Mouse (Mus musculus) thymus, postnatal 14 days (tissue): ENCODE results near the gene Romo1.
"Not testable (repeated sequence)": the region's sequence is repeated elsewhere in the genome, so short reads cannot be mapped to it uniquely, and the experiment has no call there.

Source experiments
- DNase-seq: peaks from one replicate; pipeline ENCODE4 v3.0.0; 2021

Gene Romo1

DNA sequence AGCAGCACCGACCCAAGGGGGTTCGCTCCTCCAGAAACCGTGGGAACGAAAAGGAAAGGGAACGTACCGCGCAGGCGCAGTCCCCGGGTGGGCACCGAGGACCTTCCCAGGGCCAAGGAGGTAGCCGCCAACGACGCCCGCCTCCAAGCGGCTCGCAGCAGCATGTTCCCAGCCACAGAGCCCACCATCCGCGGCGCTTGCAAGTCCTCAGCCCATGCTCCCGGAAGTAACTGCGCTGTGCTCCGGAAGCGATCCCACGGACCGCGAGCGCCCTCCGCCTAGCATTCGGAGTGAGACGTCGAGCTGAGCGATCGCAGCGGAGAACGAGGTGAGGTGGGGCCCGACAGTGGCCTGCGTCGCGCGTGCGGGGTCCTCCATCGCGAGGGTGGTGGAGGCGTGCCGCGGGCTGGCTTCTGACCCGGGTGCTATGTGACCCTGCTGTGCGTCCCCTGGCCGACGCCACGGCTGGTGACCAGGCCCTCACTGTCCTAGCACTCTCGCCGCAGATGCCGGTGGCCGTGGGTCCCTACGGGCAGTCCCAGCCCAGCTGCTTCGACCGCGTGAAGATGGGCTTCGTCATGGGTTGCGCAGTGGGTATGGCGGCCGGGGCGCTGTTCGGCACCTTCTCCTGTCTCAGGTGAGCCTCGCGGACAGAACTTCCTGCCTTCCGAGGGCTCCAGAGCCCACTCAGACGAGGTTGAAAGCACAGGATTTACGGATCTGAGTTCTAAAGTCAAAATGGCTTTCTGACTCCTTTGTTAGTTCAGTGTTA lies at the start of gene Romo1, which contains the start of gene Nfs1:
Romo1 (plus strand) TSS at position 87 of the 772 bp plus-strand sequence.
Nfs1 (minus strand) TSS at position 234 of the 772 bp plus-strand sequence.
- DNase-seq, result peak; percentile 96

DNA sequence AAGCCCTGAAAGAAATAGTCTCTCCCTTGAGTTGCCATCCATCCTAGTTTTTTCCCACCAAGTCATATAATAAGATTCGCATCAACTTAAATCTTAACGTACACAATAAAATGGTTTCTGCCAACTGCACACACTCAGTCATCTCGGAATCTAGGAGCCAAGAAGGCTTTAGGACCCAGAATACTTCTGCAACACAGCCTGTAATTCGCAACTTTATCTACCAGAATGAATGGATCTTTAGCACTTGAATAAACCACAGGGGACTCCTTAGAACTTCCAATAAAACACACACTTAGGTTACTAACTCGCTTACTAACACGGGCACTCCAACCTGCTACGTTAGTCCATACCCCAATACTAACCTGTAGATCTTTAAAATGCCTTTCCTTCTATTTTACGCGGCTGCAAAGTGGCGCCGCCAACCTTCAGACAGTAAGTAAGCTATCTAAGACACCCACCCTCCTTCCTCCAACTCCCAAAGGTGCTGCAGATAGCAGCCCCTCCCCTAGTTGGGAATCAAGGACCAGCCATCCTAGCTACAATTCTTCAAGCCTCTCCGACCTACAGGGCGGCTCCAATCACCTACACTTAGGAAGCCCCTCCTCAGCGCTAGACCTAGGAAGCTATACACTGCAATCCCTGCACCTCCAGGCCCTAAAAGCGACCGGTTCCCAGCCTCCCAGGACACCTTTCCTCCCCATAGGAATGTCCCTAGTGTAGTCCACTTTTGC lies 33.0 kb upstream of the Romo1 start:
- peak; percentile 27 for DNase-seq

DNA sequence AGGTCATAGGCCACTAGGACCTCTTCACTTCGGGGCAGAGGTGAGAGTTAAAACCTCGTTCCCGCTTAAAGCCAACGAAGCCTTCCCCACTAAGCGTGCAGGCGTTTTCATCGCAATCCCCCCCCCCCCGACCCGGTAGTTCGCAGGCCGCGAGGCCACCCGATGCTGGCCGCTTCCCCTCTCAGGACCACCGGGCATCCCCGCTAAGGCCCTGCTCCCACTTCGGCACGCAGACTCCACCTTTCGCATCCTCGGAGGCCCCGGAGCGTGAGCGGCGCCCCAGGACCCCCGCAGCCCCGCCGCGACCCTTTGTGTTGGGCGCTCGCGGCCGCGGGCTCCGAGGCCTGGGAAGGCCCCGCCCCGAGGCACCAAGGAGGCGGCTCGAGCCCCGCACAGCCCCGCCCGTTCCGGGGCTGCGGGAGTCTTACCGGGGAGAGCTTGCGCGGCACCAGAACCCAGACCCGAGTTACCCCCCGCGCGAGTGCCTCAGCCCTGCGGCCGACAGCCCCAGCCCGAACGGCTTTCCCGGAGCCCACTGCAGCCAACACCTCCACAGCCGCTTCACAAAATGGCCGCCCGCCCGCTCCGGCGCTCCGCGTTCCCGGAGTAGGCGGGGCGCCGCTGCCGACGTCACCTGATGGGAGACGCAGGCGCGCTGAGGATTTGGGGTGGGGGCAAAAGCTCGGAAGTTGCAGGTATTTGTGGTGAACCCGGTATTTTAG lies 32.3 kb upstream of the Romo1 start, which contains the start of the genes Cpne1 and Rbm12:
Cpne1 (minus strand) TSS at position 608 of the 722 bp plus-strand sequence.
Rbm12 (minus strand) TSS at position 621 of the 722 bp plus-strand sequence.
- peak; percentile 97 for DNase-seq

DNA sequence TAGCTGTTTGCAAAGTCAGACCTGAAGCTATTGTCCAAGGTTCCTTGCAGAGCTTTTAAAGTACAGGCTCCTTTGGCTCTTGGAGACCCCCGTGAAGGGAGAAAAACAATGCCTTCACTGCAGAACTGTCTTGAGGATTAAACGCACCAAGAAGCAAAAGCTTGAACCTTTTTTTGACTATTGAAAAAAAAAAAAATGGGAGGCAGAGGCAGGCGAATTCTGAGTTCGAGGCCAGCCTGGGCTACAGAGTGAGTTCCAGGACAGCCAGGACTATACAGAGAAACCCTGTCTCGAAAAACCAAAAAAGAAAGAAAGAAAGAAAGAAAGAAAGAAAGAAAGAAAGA lies 31.8 kb upstream of the Romo1 start:
- DNase-seq, result not testable (repeated sequence)

GRCm38 (mm10) chr2:156119566-156119965 lies 24.3 kb upstream of the Romo1 start:
- DNase-seq, result no peak

DNA sequence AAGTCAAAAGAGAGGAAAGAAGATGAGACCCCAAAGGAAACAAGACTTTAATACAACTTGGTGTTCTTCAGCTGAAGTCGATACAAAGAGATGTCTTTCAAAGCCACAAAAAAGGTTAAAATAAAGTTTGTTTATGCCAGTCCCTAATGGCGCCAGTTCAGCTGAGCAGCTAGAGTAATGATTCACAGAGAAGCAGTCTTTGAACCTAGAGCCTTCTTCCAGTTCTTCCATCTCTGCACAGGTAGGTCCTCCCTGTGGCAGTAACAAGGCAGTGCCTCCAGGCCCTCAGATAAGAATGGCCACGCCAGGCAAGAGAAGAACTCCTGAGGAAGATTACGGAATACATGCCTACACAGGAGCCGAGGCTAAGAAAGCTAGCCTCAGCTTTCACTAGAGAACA lies 20.1 kb upstream of the Romo1 start:
- DNase-seq, result no peak

DNA sequence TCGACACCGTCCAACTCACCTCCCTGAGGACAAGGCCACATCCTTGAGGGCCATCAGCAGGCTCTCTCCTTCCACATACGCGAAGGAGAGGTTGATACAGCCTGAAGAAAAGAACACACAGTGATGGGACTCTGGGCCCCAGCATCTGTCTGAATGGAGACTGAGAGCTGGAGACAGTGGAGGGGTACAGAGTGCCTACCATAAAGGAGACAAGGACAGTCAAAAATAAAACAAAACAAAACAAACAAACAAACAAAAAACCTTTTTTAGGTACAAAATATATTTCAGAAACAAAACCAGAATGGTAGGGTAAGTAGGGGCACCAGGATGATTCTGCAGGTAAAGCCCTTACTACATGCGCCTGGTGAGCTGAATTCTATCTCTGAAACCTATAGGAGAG lies 16.8 kb upstream of the Romo1 start, which contains the start of gene Gm28036:
Gm28036 (minus strand) TSS at position 101 of the 400 bp plus-strand sequence.
- DNase-seq, result no peak

DNA sequence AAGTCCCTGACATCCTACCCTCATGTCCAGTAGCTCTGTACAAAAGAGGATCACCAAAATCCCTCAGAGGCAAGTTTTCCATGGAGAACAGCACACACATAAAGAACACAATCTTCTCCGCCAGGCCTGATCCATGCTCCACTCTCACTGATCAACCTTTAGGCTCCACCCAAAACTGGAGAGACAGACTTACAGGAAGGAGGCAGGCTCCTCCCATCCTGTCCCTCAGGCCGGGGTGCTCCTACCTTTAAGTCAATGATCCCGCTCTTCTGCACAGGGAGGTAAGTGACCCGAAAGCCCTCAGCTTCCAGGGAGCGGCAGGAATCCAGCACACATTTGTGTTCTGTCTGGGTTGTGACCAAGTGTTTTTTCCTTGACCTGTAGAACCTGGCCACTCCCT lies 9.7 kb upstream of the Romo1 start:
- no peak for DNase-seq

DNA sequence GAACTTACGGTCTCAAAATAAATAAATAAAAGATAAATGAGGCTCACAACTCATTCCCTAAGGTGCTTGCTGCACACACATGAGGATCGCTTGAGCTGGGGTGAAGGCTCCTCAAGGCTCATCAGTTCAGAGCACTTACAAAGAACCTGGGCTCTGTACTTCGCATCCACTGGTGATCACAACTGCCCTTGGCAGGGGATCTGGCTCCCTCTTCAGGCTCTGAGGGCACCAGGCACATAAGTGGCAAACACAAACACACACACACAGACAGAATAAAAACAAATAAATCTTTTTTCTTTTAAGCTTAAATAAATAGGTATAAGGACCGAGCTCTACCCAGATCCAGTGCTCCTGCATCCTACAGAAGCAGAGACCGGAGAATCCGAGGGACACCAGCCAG lies 8.1 kb upstream of the Romo1 start:
- DNase-seq, result peak; percentile 10

GRCm38 (mm10) chr2:156142820-156143219 lies 1.0 kb upstream of the Romo1 start:
- peak; percentile 13 for DNase-seq

- DNase-seq, result no peak
These were observed 472 bp upstream of the Romo1 start for GRCm38 (mm10) chr2:156143367-156143766.

- DNase-seq, result no peak
These were observed 1.8 kb downstream of the Romo1 start for GRCm38 (mm10) chr2:156145486-156146130.

DNA sequence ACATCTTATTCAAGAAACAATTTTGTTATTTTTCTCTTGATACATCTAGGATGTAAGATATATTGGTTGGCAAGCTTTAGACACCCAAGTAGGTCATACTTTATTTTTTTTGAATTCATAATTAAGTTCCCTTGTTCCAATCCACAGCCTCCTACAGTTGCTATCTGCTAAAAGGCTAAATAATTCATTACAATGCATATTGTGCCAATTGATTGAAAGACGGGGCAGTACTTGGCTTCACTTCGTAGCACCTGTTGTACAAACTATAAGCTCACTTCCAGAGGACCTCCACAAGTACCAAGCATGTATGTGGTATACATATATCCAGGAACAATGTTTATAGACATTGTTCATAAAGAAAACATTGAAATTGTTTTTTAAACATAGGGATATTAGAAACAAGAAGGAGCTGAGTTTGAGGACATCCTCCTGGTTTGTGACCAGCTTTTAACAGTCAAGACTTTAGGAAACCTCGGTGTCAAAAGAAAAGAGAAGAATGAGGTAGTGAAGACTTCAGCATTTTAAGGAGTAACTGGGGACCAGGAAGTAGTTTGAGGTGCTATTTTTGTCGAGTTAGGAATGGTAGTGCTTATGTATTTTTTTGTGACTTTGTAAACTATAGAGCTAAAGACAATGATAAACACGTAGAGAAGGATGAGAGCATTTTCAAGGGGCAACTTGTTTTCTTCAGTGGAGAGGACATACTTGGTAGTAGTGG lies 2.6 kb downstream of the Romo1 start:
- no peak for DNase-seq

DNA sequence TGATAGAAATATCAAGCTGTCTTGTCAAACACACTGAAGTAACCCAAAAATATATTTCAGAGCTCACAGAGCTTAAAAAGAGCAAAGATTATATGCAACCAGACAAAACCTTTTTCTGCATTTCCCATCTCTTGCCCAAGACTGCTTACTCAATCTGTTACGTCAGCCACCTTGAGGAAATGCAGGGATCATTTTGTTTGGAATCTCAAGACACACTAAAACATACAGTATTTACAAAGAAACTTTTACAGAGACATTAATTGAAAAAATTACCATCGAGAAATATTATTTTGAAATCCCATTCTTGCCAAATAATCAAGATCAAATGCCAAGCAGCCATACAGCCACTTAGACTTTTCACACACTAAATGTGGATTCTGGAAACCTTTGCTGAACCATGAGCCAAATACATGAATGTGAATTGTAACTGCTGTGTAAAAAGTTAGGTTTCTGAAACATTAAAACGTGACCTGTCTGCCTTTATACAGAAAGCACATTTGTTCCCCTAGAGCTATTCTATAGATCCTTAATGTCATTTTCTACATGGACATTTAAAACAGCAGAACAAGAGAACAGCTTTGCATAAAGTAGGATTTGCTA lies 3.6 kb downstream of the Romo1 start:
- DNase-seq, result no peak

DNA sequence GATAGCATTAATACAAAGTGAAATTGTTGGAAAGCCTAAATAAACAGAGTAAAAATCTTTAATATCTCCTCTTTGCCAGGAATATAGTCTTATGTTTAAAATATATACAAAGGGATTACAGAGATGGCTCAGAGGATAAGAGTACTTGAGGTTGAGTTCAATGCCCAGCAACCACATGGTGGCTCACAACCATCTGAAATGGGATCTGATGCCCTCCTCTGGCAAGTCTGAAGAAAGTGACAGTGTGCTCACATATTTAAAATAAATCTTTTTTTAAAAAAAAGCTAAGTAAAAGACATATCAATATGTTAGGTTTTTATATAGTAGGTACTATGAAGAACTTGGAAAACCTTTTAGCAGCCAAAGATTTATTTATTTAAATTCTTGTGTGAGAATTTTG lies 7.7 kb downstream of the Romo1 start:
- DNase-seq, result no peak

DNA sequence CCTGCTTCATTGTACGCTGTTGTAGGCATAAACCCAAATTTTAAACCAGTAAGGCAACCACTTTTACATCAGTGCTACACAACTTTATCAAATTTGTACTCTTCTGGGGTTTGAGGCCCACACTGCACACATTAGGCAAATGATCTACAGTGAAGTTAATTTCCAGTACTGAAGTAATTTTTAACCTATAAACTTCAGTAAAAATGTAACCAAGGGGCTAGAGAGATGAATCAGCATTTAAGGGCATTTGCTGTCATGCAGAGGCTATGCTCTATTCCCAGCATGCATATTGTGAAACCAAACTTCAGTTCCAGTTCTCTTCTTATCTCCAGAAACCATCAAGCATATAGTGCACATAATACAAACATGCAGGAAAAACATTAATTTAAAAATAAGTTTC lies 21.6 kb downstream of the Romo1 start:
- no peak for DNase-seq

GRCm38 (mm10) chr2:156166557-156166956 lies 22.7 kb downstream of the Romo1 start:
- no peak for DNase-seq

- DNase-seq, result no peak
These were observed 33.2 kb downstream of the Romo1 start for GRCm38 (mm10) chr2:156177079-156177478.

- no peak for DNase-seq
These were observed 33.8 kb downstream of the Romo1 start for GRCm38 (mm10) chr2:156177651-156178050.

DNA sequence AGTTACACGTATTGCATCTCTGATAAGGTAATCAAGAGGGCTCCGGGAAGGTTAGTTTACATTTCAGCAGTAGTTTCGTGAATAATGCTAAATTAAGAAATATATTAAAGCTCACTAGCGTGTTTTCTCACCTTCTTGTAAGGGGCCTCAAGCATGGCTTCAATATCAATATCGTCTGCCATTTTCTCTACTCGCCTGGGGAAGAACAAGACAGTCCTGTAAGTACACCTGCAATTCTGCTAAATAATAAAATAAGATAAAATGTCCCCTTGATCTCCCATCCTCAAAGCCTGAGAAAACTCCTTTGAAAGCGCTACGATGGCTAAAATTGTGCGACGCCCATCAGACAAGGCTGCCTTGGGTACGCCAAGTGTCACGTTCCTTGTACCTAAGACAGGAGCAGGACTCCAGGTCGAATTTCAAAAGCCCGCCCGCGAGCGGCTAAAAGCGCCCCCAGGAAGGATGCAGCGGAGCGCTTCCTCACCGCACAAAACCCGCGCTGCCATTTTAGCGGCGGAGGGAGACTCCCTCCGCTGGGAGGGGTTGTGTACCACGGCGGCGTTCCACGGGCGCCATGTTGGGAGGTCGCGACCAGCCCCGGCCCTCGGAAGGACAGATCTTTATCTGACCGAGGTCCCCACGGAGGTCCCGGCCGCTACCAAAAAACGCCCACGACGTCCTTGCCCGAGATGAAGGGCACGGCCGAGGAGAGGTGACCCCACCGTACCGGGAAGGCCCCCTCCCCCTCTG lies 35.4 kb downstream of the Romo1 start:
- peak; percentile 91 for DNase-seq

- no peak for DNase-seq
These were observed 35.9 kb downstream of the Romo1 start for GRCm38 (mm10) chr2:156179796-156180093.
